Mouse (Mus musculus) brain, embryonic 18.5 days (tissue): ENCODE results near the gene Ano8.
A peak's percentile ranks its signal among the peaks of the same experiment; 100 is the strongest.

Experiments
- DNase-seq: peaks from one replicate; pipeline ENCODE4 v3.0.0-alpha.2; 2012; ENCODE audit warnings: low read depth, low spot score

Ano8 gene

DNA sequence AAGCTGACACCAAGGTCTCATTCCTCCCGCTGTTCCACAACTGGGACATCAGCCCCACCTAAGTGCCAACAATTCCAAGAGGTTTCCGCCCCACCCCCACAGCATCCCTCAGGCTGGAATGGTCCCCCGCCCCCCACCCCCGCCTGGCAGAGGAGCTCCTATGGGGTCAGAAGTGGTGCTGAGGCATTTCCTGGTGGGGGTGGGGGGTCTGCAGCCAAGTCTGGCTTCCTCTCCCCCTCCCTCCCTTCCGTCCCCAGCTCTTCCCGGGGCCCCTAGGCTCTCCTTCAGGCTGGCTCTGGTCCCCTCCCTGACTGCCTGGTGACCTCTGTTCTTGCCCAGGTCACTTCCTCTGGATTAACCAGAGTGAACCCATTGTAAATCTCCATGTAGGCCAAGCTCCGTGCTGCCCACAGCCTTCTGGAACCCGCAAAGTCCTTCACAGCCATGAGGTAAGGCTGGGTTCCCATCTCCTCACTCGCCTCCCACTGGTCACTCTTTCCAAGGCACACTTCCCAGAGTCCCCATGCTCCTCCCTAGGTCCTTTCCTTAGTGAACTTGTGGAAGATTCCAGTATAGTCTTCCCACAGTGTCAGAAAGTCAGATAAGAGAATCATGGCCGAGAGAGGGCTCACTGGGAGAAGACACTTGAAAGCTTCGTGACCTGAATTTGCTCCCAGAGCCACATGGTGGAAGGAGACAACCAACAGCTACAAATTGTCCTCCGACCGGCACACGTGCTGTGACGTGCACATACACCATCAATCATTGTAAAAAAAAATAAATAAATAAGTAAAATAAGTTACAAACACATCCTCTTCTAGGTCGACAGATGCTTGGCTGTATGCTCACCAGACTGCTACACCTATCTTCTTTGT lies 13.3 kb upstream of the Ano8 start:
- no peak for DNase-seq

DNA sequence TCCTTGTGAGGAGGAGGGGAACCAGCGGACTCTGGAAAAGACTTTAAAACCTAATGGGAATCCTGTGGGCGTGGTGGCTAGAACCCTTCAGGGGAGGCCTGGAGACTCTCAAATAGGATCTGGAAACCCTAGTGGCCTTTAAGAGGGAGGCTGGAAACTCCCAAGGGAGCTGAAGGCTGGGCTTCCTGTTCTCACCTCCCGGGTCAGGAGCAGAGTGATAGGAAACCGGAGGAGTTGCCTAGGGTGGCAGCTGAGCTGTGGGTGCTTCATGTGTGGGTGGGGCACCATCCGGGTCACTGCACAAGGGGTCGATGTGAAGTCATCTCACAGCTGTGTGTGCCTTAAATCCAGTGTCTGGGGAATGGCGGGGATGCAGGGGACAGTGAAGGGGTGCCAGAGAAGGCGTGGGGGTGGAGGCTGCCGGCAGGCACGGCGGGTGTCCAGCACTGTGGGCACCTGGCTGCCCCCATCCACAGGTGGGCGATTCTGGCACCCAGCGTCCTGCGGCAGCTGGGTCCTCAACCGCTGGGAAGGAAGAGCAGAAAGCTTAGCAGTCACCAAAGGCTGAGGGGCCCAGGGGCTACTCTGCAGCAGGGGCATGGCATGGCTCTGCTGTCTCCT lies 12.2 kb upstream of the Ano8 start:
- no peak for DNase-seq

DNA sequence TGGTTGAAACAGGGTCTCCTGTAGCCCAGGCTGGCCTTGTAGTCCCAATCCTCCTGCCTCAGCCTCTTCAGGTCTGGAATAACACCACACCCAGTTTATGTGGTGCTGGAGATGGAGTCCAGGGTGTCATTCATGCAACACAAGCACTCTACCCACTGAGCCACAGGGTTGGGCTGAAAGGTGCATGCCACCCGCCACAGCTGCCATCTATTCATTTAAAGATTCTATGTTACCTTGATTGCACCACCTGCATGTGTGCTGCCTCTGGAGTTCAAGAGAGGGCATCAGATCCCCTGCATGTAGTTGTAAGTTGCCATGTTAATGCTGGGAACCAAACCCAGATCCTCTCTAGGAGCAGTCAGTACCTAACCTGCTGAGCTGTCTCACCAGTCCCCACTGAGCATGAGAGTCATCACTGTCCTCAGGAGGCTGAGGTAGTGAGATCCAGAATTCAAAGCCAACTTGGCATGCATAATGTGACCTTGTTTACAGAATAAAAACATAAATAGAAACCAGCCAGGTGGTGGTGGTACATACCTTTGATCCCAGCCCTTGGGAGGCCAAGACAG lies 11.4 kb upstream of the Ano8 start:
- DNase-seq, result no peak

GRCm38 (mm10) chr8:71496481-71496880 lies 10.7 kb upstream of the Ano8 start:
- DNase-seq, result no peak

DNA sequence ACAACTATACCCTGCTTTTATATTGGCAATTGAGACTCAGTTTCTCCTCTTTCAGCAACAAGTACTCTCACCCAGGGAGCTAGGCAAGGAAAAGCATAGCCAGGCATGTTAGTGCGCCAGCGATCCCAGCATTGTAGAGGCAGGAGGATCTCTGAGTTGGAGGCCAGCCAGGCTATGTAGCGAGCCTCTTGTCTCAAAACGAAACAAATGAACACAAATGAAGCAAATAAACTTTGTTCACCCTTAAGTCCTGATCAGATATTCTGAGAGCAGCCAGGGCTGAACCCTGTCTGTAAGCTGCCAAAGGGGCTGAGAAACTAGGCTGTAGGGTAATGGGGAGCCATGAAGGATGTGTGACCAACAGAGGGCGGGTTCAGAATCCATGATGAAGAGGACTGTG lies 10.0 kb upstream of the Ano8 start:
- no peak for DNase-seq

DNA sequence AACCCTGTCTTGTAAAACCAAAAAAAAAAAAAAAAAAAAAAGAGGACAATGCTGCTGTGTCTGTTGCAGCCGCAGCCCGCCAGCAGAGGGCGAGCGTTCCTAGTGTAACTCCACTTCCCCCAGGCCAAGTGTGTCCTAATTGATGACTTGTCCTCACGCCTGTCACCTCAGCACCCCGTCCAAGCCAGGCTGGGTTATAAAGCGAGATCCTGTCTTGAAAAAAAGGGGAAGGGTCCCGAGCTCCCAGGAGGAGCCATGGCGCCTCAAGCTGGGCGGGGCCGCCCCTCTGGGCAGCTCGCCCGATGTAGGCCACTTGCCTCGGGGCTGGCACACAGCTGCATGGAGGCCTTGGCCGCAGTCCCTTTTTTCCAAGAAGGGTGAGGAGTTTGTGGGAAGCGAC lies 9.3 kb upstream of the Ano8 start:
- no peak for DNase-seq

DNA sequence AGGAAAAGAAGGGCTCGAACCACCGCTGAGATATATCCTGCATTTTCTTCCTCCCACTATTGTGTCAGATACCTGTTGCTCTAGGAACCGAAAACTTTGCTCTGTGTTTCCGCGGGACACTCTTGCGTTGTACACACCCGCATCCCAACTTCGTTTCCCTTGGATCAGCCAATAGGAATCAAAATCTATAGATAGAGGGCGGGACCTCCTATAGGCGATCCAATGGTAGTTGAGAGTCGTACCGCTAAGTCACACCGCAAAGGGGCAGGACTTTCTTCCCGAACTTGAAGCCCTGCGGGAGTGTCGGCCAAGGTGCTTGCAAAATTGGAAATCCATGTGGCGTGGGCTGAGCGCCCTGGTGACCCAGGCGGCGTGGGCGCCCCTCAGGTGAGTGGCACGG lies 2.7 kb upstream of the Ano8 start:
- peak; percentile 86 for DNase-seq

- no peak for DNase-seq
These were observed 2.1 kb upstream of the Ano8 start, which contains the start of gene Gtpbp3 for GRCm38 (mm10) chr8:71487691-71488445. Gene Gtpbp3, plus strand, starts transcription at chr8:71488103.

- DNase-seq, result no peak
These were observed 370 bp upstream of the Ano8 start for GRCm38 (mm10) chr8:71486136-71486529.

- no peak for DNase-seq
These were observed 1.0 kb downstream of the Ano8 start for GRCm38 (mm10) chr8:71484736-71485135.

GRCm38 (mm10) chr8:71483932-71484331 lies 1.8 kb downstream of the Ano8 start:
- DNase-seq, result no peak

DNA sequence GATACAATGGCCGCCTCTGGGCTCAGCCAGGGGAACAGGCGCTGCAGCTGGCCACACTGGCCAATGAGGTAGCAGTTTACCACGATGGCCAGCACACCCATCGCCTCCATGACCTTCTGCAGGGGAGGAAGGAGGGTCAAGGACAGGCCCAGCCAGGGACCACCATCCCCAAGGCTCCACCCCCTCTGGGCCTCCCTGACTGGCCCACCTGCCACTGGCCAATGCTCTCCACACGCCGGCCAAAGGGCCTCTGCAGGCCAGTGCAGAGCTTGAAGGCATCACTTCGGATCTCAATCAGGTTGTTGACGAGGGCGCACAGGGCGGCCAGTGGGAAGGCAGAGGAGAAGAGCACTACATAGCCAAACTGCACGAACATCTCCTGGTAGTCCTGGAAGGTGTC lies 6.8 kb downstream of the Ano8 start:
- DNase-seq, result no peak

- DNase-seq, result no peak
These were observed 8.4 kb downstream of the Ano8 start for GRCm38 (mm10) chr8:71477196-71477845.

GRCm38 (mm10) chr8:71476099-71476940 lies 9.4 kb downstream of the Ano8 start:
- DNase-seq, result no peak

DNA sequence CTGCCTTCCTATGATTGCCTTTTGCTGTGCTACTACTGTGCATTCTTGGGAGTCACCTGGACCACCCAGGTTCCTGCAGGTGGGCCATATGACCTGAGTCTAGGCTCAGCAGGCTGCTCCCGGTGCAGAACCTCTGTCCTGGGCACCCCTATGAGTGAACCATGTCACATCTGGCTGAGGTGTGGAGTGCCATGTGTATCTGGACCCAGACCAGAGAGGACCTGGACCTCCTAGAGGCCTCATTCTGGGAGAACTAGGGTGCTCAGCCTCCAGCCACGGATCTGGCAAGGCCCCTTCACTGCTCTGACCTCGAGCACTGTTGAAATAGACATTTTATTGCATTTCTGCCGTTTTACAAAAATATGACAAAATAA lies 10.1 kb downstream of the Ano8 start:
- DNase-seq, result no peak

- DNase-seq, result no peak
These were observed 10.7 kb downstream of the Ano8 start for GRCm38 (mm10) chr8:71474785-71475701.

GRCm38 (mm10) chr8:71474344-71474743 lies 11.4 kb downstream of the Ano8 start:
- no peak for DNase-seq

GRCm38 (mm10) chr8:71472601-71473386 lies 13.0 kb downstream of the Ano8 start:
- no peak for DNase-seq

DNA sequence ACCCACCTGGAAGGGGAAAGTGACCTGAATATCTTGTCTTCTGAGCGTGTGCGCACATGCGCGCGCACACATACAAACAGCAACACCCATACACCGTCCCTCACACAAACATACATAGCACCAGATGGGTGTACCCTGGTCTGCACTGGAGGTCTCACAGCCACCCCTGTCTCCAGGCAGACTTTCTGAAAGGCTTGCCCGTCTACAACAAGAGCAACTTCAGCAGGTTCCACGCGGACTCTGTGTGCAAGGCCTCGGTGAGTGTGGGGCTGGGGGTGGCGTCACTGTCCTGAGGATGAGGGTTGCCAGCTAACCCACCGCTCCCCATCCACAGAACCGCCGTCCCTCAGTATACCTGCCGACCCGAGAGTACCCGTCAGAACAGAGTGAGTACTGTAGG lies 13.9 kb downstream of the Ano8 start:
- no peak for DNase-seq
